Mouse (Mus musculus): ENCODE results near the gene Snca. TPM values are rescaled to one million over a fixed set of nuclear protein-coding genes. Genes with fewer than 3 reads are reported as not detected.

Gene Snca
- polyA plus RNA-seq, 1 experiment from 2014 or later = 38.6 TPM

DNA sequence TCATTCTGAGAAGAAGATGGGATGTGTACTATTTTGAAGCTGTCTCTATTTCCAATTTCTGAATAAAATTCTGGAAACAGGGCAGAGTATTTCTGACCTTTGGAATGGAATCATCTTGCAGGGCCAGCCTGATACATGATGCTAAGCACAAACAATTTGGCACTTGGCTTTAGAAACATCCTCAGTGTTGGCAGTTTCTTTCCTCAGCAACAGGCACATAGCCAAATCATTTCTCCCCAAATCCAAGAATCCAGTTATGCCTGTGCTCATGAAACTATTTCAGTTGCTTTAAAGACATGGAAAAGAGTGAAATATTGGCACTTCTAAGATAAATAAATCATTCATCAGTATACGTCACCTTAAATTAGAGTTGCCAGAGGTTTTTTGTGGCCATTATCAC lies 57.8 kb downstream of the Snca start:
- 90% methylated on average over 1 of the region's 1 CpGs for whole genome bisulfite sequencing
- no peaks in the 10 kb centered on the region for H3K4me1 ChIP-seq

DNA sequence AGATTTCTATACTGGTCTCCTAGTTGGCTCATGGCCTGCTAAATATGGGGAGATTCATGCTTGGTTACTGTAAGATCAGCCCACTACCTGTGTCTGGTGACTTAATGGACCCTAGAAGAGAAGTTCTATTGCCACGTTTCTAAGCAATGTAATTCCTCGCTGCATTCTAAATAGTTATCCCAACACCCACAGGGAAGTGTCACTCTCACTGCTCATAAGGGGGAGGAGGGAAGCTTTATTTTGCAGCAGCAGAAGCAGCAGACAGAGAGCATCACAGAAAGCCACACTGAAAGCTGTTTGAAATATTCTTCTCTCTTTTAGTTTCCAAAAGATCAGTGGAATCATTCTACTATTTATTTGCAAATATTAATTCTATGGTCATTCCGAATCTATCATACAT lies 64.0 kb downstream of the Snca start:
- Histone ChIP-seq H3K4me2 (replicated peaks) (no peak overlapping the region), H3K9ac (replicated peaks) (no peak overlapping the region), H3K4me3 (no peak overlapping the region), H3K9me3 (no peaks in the 10 kb centered on the region), H3K27ac (replicated peaks) (no peak overlapping the region), H3K36me3 (no peaks in the 10 kb centered on the region), H3K4me1 (no peaks in the 10 kb centered on the region), H3K27me3 (no peaks in the 10 kb centered on the region)
- ATAC-seq (ENCODE audit: low FRiP score, low read depth) = no peak
- 79% methylated on average over 3 of the region's 3 CpGs for WGBS

More for the DNA sequence above, 57.8 kb downstream of the Snca start:
- Histone ChIP-seq H3K27me3 (no peaks in the 10 kb centered on the region), H3K36me3 (no peaks in the 10 kb centered on the region), H3K9ac (replicated peaks) (no peak overlapping the region), H3K4me3 (no peak overlapping the region), H3K9me3 (no peaks in the 10 kb centered on the region), H3K4me2 (replicated peaks) (no peak overlapping the region), H3K27ac (replicated peaks) (no peak overlapping the region)
- no peak for ATAC-seq (ENCODE audit: low FRiP score, low read depth)

DNA sequence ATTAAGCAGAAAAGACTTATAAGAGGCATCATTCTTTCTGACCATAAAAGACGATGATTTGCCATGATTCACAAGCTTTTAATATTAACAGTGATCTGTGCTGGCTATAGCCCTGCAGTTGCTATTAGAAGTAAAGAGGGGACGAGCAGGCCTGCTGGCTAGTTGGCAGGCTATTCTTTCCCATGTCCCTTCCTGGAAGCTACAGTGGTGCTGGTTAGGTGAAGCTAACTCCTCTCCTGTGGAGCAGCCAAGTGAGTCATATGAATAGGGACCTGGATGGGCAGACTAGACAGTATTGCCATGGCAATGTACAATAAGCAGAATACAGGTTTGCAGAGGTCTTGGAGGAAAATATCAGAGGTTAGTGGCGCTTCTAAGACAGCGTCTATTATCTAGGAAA lies 66.8 kb downstream of the Snca start:
- Histone ChIP-seq H3K9me3 (no peaks in the 10 kb centered on the region), H3K4me2 (replicated peaks) (no peak overlapping the region), H3K4me1 (no peaks in the 10 kb centered on the region), H3K36me3 (no peaks in the 10 kb centered on the region), H3K27me3 (no peaks in the 10 kb centered on the region), H3K27ac (replicated peaks) (no peak overlapping the region), H3K4me3 (no peak overlapping the region), H3K9ac (replicated peaks) (no peak overlapping the region)
- ATAC-seq (ENCODE audit: low FRiP score, low read depth) = no peak
- WGBS = 85% methylated on average over 4 of the region's 4 CpGs

DNA sequence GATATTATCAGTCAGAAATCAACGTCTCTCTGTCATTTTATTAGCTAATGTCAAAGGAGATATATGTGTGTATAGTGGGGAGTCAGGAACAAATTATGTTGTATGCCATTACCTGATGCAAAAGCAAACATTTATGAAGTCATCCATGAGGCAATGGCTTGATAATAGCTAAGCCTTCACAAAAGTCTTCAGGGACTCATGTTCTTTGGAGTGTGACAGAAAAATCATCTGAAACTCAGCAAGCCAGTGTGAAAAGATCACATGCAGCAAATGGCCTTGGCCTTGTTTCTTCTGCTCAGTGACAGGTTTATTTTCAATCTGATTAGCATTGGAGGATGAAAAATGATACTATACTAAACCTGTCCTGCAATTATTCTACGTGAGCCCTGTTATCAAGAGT lies 67.9 kb downstream of the Snca start:
- no peak for ATAC-seq (ENCODE audit: low FRiP score, low read depth)
- H3K36me3 ChIP-seq = no peaks in the 10 kb centered on the region
- no peaks in the 10 kb centered on the region for H3K27me3 ChIP-seq
- no peak overlapping the region for H3K9ac ChIP-seq (replicated peaks)
- WGBS = 74% methylated on average over 2 of the region's 2 CpGs
- no peaks in the 10 kb centered on the region for H3K4me1 ChIP-seq
- no peaks in the 10 kb centered on the region for H3K9me3 ChIP-seq
- H3K4me2 ChIP-seq (replicated peaks) = no peak overlapping the region
- no peak overlapping the region for H3K4me3 ChIP-seq
- no peak overlapping the region for H3K27ac ChIP-seq (replicated peaks)

DNA sequence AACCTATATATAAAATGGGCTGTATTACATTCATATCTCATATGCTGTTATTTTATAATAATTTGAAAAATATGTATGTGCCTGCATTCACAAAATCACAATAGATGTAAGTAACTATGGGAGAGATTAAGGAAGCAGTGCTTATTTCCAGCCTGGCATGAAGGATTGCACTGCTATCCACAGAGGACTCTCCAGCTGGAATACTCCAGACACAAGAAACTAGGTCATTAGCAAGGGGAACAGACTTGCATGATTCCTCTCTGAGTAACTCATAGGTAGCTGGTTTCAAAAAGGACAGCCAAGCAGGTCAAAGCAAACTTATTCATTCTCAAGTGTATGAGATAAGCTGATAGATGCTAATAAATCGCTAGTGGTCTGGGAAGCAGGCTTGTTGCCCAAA lies 74.7 kb downstream of the Snca start:
- no peak overlapping the region for H3K4me2 ChIP-seq (replicated peaks)
- H3K36me3 ChIP-seq = no peaks in the 10 kb centered on the region
- H3K4me3 ChIP-seq = no peak overlapping the region
- no peaks in the 10 kb centered on the region for H3K27me3 ChIP-seq
- H3K27ac ChIP-seq (replicated peaks) = no peak overlapping the region
- no peak for ATAC-seq (ENCODE audit: low FRiP score, low read depth)
- WGBS = 89% methylated on average over 1 of the region's 1 CpGs
- no peaks in the 10 kb centered on the region for H3K9me3 ChIP-seq
- H3K4me1 ChIP-seq = no peaks in the 10 kb centered on the region
- H3K9ac ChIP-seq (replicated peaks) = no peak overlapping the region

DNA sequence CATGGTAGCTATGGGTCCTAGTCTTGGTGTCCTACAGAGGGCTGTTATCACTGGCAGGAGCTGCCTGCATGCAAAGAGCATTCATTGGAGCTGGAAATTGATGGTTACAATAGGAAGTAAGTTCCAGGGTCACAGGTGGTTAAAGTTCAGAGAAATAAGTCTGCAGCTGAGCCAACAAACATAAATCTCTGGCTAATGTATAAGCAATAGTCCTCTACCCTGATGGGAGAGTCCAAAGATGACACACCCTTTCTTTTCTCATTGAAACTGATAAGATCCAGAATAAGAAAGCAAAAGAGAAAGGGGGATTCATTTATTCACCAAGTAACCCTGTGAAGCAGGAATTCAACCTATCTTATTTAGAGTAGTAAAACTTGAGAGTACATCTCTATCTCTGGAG lies 83.7 kb downstream of the Snca start:
- no peak for ATAC-seq (ENCODE audit: low FRiP score, low read depth)
- Histone ChIP-seq H3K36me3 (no peaks in the 10 kb centered on the region), H3K4me3 (no peak overlapping the region), H3K4me1 (peaks cover 5% of the 10 kb centered on the region; the same call in 1 of the 2 replicates), H3K4me2 (replicated peaks) (no peak overlapping the region), H3K9ac (replicated peaks) (no peak overlapping the region), H3K9me3 (no peaks in the 10 kb centered on the region), H3K27me3 (peaks cover 7% of the 10 kb centered on the region), H3K27ac (replicated peaks) (no peak overlapping the region)

DNA sequence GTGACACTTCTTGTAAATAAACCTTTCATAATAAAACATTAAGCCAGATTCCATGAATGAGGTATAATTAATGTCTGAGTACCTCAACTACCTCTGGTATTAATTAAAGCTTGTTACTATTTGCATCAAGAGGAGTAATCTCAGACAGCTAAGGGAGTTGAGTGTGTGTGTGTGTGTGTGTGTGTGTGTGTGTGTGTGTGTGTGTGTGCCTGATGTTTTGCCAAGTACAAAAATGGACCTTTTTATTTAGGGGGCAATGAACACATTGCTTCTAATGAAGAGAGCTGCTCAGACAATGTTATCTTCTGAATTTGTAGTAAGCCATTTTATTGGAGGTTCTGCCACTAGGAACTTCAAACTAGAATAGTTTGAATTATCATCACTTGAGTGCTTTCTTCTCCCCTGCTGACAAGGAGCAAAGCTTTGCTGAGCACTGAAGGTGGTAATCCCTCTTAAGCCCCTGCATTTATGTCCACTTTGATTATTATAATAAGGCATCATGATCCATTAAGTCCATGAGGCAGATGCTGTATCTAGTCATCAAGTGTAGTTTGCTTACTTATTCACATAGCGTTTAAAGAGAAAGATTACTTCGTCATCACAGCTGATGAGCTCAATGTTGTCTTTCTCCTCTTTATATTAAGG lies 88.1 kb downstream of the Snca start:
- H3K4me2 ChIP-seq (replicated peaks) = no peak overlapping the region
- H3K27ac ChIP-seq (replicated peaks) = no peak overlapping the region
- H3K9me3 ChIP-seq = no peaks in the 10 kb centered on the region
- peak; percentile 60 for ATAC-seq (ENCODE audit: low FRiP score, low read depth)
- H3K9ac ChIP-seq (replicated peaks) = no peak overlapping the region
- no peak overlapping the region for H3K4me3 ChIP-seq
- no peaks in the 10 kb centered on the region for H3K36me3 ChIP-seq
- 30% methylated on average over 2 of the region's 2 CpGs for WGBS
- peaks cover 5% of the 10 kb centered on the region; the same call in 1 of the 2 replicates for H3K4me1 ChIP-seq
- peaks cover 7% of the 10 kb centered on the region; the same call in 1 of the 2 replicates for H3K27me3 ChIP-seq

DNA sequence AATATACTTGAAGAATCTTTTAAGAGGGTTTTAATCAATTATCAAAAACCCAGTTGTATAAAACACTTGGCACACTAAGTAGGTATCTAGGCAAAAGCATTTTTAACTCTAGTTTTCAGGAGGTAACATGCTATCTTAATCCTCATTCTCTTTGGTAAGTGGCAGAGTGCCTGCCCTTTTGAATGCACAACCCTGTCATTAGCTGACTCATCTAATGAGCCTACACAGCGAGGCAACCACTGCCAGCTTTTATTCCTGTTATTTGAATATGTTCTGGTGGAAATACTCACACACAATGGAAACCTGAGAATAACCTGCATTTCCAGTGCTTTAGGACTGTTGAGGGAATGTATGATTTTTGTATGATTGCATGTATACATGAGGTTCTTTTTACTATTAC lies 89.9 kb downstream of the Snca start:
- Histone ChIP-seq H3K9ac (replicated peaks) (no peak overlapping the region), H3K4me1 (peaks cover 5% of the 10 kb centered on the region; the same call in 1 of the 2 replicates), H3K27ac (replicated peaks) (no peak overlapping the region), H3K4me2 (replicated peaks) (no peak overlapping the region), H3K27me3 (peaks cover 7% of the 10 kb centered on the region; the same call in 1 of the 2 replicates), H3K36me3 (no peaks in the 10 kb centered on the region), H3K4me3 (no peak overlapping the region), H3K9me3 (no peaks in the 10 kb centered on the region)
- ATAC-seq (ENCODE audit: low FRiP score, low read depth) = no peak
- WGBS = 40% methylated on average over 1 of the region's 1 CpGs

DNA sequence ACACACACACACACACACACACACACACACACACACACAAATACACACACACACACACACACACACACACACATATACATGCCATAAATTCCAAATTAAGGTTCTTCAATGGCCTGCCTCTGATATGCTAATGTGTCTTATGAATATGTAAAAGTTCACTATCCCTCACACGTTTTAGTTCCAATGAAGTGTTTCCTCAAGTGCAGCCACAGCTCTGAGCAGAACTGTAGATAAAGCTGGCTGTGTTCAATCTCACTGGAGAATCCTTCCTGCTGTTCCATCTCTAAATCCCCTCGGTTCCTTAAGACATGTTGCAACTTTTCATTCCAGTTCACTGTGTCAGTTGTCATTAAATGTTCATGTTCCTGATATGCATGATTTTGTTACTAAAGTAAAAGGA lies 98.5 kb downstream of the Snca start:
- Histone ChIP-seq H3K4me3 (no peak overlapping the region), H3K4me1 (no peaks in the 10 kb centered on the region), H3K9me3 (no peaks in the 10 kb centered on the region), H3K27me3 (no peaks in the 10 kb centered on the region), H3K9ac (replicated peaks) (no peak overlapping the region), H3K36me3 (no peaks in the 10 kb centered on the region), H3K4me2 (replicated peaks) (no peak overlapping the region), H3K27ac (replicated peaks) (no peak overlapping the region)
- WGBS = 36% methylated on average over 2 of the region's 2 CpGs
- ATAC-seq (ENCODE audit: low FRiP score, low read depth) = no peak

DNA sequence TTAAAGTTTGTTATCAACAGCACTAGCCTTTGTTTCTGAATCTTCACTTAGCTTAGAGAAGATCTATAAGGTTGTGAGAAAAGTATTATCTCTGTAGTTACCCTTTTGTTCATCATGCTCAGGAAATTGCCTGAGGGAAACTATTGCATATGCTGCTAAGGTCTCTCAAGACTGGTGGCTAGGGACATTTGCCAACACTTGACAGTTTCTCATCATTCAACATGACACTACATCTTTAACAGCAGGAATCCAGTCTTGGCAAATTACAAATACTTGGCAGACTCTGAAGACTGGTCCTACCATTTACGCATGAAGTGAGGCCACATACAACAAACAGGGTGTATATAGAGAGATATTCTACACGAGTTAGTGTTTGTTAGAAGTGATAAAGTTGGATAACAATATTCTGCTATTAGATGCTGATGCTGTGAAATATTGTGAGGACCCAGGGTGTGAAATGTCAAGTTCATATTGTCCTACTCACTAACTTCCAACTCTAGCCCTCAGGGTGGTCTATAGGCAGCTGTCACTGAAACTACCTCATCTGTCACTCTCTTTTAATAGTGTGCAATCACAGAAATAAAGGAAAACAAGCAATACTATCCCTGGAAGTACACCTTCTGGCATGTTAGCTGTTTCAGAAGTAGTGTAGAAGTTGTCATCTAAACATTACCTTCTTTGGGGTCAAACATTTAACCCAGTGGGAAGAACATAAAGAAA lies 105.4 kb downstream of the Snca start:
- Histone ChIP-seq H3K4me1 (no peaks in the 10 kb centered on the region), H3K9me3 (no peaks in the 10 kb centered on the region), H3K27ac (replicated peaks) (no peak overlapping the region), H3K4me3 (no peak overlapping the region), H3K27me3 (no peaks in the 10 kb centered on the region), H3K4me2 (replicated peaks) (no peak overlapping the region), H3K9ac (replicated peaks) (no peak overlapping the region), H3K36me3 (no peaks in the 10 kb centered on the region)
- WGBS = 88% methylated on average over 2 of the region's 2 CpGs
- no peak for ATAC-seq (ENCODE audit: low FRiP score, low read depth)

DNA sequence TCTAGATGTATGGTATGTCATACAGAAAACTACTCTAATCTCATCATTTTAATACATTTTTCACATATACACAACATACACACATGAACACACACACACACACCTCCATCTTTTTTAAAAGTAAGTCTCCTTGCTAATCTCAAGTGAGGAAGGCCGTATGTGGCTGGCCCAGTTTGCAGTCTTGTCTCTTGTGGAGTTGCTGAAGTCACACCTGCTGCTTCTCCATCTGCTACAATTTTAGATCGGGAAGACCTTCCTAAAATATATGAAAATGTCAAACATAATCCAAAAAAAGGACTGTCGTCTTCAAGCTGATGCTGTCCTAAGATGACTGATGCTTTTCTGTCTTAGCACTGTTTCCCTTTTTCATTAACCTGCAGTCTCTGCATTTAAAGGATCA lies 112.1 kb downstream of the Snca start:
- no peak overlapping the region for H3K4me2 ChIP-seq (replicated peaks)
- H3K9me3 ChIP-seq = no peaks in the 10 kb centered on the region
- no peaks in the 10 kb centered on the region for H3K27me3 ChIP-seq
- no peak overlapping the region for H3K4me3 ChIP-seq
- no peak for ATAC-seq (ENCODE audit: low FRiP score, low read depth)
- 87% methylated on average over 3 of the region's 3 CpGs for WGBS
- H3K9ac ChIP-seq (replicated peaks) = no peak overlapping the region
- H3K36me3 ChIP-seq = no peaks in the 10 kb centered on the region
- H3K4me1 ChIP-seq = no peaks in the 10 kb centered on the region
- H3K27ac ChIP-seq (replicated peaks) = no peak overlapping the region

DNA sequence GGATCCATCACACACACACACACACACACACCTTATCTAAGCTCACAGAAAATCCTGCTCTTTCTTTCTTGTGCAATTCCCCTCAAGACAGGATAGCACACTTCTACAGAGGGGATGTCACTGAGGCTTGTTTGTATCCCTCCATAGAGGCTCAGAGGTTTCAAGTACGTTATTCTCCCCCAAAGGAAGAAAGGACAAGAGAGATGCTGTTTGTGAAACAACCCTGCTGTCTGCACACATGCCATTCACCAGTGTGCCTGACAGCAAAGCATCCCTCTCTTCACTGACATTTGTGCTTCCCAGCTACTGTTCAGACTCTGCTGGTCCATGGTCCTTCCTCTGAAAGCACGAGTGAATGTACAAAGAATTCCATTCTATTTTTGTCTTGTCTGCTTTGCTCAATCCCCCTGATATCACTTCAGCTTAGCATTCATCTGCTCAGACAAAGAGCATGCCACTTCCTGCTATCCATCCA lies 119.6 kb downstream of the Snca start:
- Histone ChIP-seq H3K4me1 (peaks cover 5% of the 10 kb centered on the region; the same call in 1 of the 2 replicates), H3K27ac (replicated peaks) (peak overlapping the region; percentile 63), H3K36me3 (no peaks in the 10 kb centered on the region), H3K9ac (replicated peaks) (no peak overlapping the region), H3K9me3 (no peaks in the 10 kb centered on the region), H3K4me2 (replicated peaks) (no peak overlapping the region), H3K27me3 (no peaks in the 10 kb centered on the region), H3K4me3 (no peak overlapping the region)
- 11% methylated on average over 2 of the region's 2 CpGs for WGBS
- ATAC-seq (ENCODE audit: low FRiP score, low read depth) = peak; percentile 68
